Mouse (Mus musculus) central nervous system, embryonic 18 days (tissue): Measurements from ENCODE around the gene Olfr1335. TPM values are rescaled to one million over a fixed set of nuclear protein-coding genes. Genes with fewer than 3 reads are reported as not detected.

Experiments
- polyA plus RNA-seq: library from polyadenylated mRNA; depleted of rRNA; stranded (reverse); fragments of >200 nt; gene quantifications from 2 replicates; pipeline ENCODE4 v1.2.3, GENCODE M21; 2012; rRNA removed

The Olfr1335 gene
- polyA plus RNA-seq, result not detected in 2 replicates

DNA sequence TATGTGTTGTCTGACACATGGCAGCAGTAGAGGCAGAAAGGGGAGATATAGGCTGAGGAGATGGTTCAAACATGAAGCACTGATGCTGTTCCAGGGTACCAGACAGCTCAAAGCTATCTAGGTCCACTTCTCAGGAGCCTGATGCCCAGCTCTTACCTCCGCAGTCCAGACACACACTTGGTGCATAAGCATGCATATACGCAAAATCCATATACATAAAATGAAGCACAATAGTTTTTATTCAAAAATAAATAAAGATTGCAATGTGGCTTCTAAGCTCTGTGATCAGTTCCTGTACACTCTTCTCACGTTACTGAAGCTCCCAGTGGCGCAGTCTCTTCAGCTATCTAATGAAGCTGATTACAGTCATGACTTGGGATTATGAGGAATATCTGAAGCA, at the start of gene Olfr1335:
Gene Olfr1335 (minus strand): TSS at position 101 of the 400 bp plus-strand sequence.

DNA sequence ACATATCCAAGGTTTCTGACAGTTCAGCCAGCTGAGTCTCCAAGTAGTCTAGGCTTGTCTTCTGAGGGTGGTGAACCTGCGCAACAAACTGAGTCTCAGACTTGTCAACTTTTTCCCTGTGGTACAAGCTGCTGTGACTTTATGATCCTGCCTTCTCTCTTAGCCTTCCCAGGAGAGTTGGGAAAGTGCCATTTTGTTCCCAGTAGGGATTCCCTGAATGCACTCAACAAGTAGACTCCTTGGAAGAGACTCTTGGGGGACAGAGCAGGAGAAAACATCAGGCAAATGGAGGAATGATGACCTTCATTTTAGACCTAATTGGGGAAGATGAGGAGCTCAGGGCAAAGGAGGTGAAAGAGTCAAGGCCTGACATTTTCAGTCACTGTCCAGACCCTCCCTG, 26.4 kb upstream of the Olfr1335 start, which contains the start of gene Olfr1333:
Gene Olfr1333 (minus strand): TSS at position 101 of the 400 bp plus-strand sequence.

DNA sequence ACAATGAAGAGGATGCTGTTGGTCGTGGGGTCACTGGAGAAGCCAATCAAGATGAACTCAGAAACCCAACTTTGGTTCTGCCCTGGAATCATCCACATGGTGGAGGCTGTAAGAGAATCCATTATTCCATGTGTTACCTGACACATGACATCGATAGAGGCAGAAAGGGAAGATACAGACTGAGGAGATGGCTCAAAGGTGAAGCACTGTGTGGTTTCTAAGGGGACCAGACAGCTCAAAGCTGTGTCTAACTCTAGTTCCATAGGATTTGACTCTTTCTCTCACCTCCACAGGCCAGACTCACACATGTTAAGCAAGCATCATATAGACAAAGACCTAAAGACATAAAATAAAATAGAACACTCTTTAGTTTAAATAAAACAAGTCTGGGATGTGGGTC, 27.3 kb downstream of the Olfr1335 start, which contains the start of gene Olfr1337:
Gene Olfr1337 (minus strand): TSS at position 101 of the 400 bp plus-strand sequence.

Other genes with a start within 250 kb of the Olfr1335 start
- gene Cfap57, start 189.2 kb downstream of the Olfr1335 start, polyA plus RNA-seq, result 0.92 and 1.3 TPM in 2 replicates
- 88.1 and 94.5 TPM in 2 replicates for gene Ebna1bp2, start 189.1 kb downstream of the Olfr1335 start, polyA plus RNA-seq
- not detected in 2 replicates for gene Olfr62, start 151.0 kb downstream of the Olfr1335 start, polyA plus RNA-seq
- 0.01 and 0.08 TPM in 2 replicates for gene Olfr1342, start 117.2 kb downstream of the Olfr1335 start, polyA plus RNA-seq
- gene Olfr1341, start 106.4 kb downstream of the Olfr1335 start, polyA plus RNA-seq, result not detected in 2 replicates
- not detected in 2 replicates for gene Olfr1340, start 89.8 kb downstream of the Olfr1335 start, polyA plus RNA-seq
- not detected in 2 replicates for gene Olfr1339, start 77.8 kb downstream of the Olfr1335 start, polyA plus RNA-seq
- not detected in 2 replicates for gene Olfr1338, start 51.2 kb downstream of the Olfr1335 start, polyA plus RNA-seq
- gene Olfr1337, start 27.4 kb downstream of the Olfr1335 start, polyA plus RNA-seq, result not detected in 2 replicates
- not detected in 2 replicates for gene Olfr1333, start 26.3 kb upstream of the Olfr1335 start, polyA plus RNA-seq
- not detected in 2 replicates for gene Olfr1331, start 54.7 kb upstream of the Olfr1335 start, polyA plus RNA-seq
- not detected in 2 replicates for gene Olfr1330, start 78.7 kb upstream of the Olfr1335 start, polyA plus RNA-seq
- not detected in 2 replicates for gene Olfr1329, start 107.5 kb upstream of the Olfr1335 start, polyA plus RNA-seq
- not detected in 2 replicates for gene Olfr1328, start 128.7 kb upstream of the Olfr1335 start, polyA plus RNA-seq
- 0.14 and 0.15 TPM in 2 replicates for gene Lao1, start 151.6 kb upstream of the Olfr1335 start, polyA plus RNA-seq